Mouse (Mus musculus): Measurements from ENCODE around the gene Mapk7. TPM values are rescaled to one million over a fixed set of nuclear protein-coding genes. Genes with fewer than 3 reads are reported as not detected.

Mapk7 gene
- polyA plus RNA-seq (2016; fragmentation: Nextera tagmentation; extraction: Ambion mirVana), result 82.8 and 84.4 TPM in 2 replicates

DNA sequence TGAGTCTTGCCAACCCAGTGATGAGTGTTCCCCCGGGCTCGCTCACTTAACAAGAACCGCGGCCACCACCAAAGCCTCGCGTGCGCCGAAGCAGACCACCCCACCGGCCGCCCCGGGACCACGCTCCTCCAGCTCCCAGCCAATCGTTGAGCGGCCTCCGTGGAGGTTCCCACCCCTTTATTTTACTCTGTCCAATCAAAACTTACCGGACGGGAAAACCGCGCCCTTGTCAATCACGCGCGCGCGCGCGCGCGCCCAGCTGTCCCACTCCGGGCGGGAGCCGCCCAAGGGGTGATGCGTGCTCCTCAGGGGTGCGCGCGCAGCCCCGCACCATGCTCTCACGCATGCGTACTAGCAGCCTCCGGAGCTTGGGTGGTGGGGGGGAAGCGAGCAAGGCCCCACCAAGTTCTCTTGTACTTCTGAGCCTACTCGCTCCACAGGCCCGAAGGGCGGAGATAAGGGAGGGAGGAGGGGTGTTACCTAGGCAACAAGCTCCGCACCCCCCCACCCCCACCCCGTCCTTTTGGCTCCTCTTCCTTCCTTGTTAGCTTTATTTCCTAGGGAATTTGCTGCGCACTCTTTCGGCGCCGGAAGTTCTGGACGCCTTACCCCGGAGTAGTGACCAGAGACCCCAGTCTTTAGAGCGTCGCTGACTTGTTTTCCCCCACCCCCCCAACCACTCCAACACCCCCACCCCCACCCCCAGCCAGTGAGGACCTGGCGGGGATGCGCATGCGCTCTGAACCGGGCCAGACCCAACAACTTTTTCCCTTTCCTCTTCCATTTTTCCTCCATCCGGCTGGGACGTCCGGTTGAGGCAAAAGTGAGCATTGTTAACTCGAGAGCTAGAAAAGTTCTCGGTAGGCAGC lies at the start of gene Mapk7:
Gene Mapk7, minus strand, starts transcription at position 278 of the 869 bp plus-strand sequence.
- peak; percentile 100 for DNase-seq (ENCODE audit: extremely low spot score, low spot score)
- Histone ChIP-seq H3K27ac (peak within 1 kb of the TSS; percentile 93), H3K27me3 (ENCODE audit: poor library complexity, severe bottlenecking) (no peaks in the 10 kb centered on the region), H3K9me3 (no peaks in the 10 kb centered on the region), H3K4me1 (peaks cover 33% of the 10 kb centered on the region), H3K36me3 (replicated peaks) (peaks cover 39% of the 10 kb centered on the region), H3K4me3 (peak within 1 kb of the TSS; percentile 91)
- under 1% methylated on average over 62 of the region's 62 CpGs for WGBS

DNA sequence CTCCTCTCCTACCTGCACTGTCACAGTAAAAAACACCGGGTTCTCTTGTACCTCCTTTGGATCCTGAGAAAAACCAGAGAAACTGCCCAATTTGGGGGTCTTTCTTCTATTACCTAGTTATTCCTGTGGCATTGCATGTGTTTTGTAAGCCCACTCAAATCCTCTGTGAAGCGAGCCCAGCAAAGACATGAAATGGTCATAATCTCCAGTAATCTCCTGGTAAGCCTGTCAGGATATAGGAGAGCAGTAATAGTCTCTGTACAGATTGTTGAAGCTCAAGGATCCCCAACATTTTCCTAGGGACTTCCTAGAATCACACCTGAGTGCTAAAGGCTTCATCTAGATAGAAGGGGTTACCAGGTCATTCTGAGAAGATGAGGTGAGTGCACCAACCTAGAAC lies 46.9 kb upstream of the Mapk7 start:
- H3K9me3 ChIP-seq, result no peaks in the 10 kb centered on the region
- 91% methylated on average over 2 of the region's 2 CpGs for WGBS
- H3K27ac ChIP-seq, result no peak overlapping the region
- H3K36me3 ChIP-seq (replicated peaks), result peaks cover 62% of the 10 kb centered on the region
- H3K4me3 ChIP-seq, result no peak overlapping the region
- no peaks in the 10 kb centered on the region for H3K27me3 ChIP-seq (ENCODE audit: poor library complexity, severe bottlenecking)
- no peak for DNase-seq (ENCODE audit: extremely low spot score, low spot score)
- peaks cover 10% of the 10 kb centered on the region for H3K4me1 ChIP-seq

DNA sequence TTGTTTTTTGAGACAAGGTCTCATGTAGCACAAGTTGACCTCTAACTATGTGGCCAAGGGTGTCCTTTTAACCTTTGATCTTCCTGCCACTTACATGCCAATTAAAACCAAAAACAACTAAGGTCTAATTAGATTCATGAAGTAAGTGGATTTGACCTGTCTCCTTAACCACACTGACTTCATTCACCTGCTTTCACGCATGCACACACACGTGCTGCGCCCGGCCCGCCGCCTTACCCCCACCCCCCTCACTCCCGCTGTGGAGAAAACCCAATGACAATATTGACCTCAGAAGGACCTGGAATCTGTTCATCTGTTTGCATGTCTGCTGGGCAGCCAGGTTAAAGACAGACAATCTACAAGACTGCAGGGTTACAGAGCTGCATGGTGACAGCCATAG lies 46.4 kb upstream of the Mapk7 start:
- WGBS, result 86% methylated on average over 7 of the region's 7 CpGs
- Histone ChIP-seq H3K36me3 (replicated peaks) (peaks cover 57% of the 10 kb centered on the region), H3K27me3 (ENCODE audit: poor library complexity, severe bottlenecking) (no peaks in the 10 kb centered on the region), H3K9me3 (no peaks in the 10 kb centered on the region), H3K4me3 (no peak overlapping the region), H3K27ac (no peak overlapping the region), H3K4me1 (peaks cover 10% of the 10 kb centered on the region)
- no peak for DNase-seq (ENCODE audit: extremely low spot score, low spot score)

DNA sequence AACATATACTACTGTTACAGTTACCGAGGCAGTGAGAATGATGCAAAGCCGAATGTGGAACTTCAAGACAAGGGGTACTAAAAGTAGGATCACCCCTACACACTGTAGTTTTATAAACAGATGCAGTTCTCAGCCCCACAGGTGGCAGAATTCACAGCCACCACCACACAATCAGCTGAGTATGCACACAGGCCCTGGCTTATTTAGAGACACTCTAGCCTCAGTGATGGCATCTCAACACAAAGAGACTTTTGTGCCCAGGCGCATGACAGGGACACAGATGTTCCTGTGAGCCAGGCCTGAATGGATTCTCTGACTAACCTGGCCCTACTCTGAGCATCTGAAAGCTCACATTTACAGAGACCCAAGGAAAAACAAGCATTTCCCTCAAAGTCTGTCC lies 43.2 kb upstream of the Mapk7 start:
- no peak for DNase-seq (ENCODE audit: extremely low spot score, low spot score)
- 82% methylated on average over 3 of the region's 3 CpGs for WGBS
- peaks cover 49% of the 10 kb centered on the region for H3K36me3 ChIP-seq (replicated peaks)

GRCm38 (mm10) chr11:61536952-61537351 lies 42.7 kb upstream of the Mapk7 start:
- peaks cover 49% of the 10 kb centered on the region for H3K36me3 ChIP-seq (replicated peaks)
- no peak overlapping the region for H3K27ac ChIP-seq
- no peak overlapping the region for H3K4me3 ChIP-seq
- no peaks in the 10 kb centered on the region for H3K27me3 ChIP-seq (ENCODE audit: poor library complexity, severe bottlenecking)
- H3K9me3 ChIP-seq, result no peaks in the 10 kb centered on the region
- no peak for DNase-seq (ENCODE audit: extremely low spot score, low spot score)
- 77% methylated on average over 3 of the region's 3 CpGs for whole genome bisulfite sequencing
- peaks cover 18% of the 10 kb centered on the region for H3K4me1 ChIP-seq

More for the DNA sequence above, 43.2 kb upstream of the Mapk7 start:
- Histone ChIP-seq H3K4me1 (peaks cover 18% of the 10 kb centered on the region), H3K27me3 (ENCODE audit: poor library complexity, severe bottlenecking) (no peaks in the 10 kb centered on the region), H3K9me3 (no peaks in the 10 kb centered on the region), H3K4me3 (no peak overlapping the region), H3K27ac (no peak overlapping the region)

GRCm38 (mm10) chr11:61535530-61535929 lies 41.3 kb upstream of the Mapk7 start:
- DNase-seq (ENCODE audit: extremely low spot score, low spot score), result no peak
- WGBS, result 79% methylated on average over 1 of the region's 1 CpGs
- no peak overlapping the region for H3K4me3 ChIP-seq
- no peaks in the 10 kb centered on the region for H3K9me3 ChIP-seq
- H3K4me1 ChIP-seq, result 0 out of 2 replicates have a peak, but pooled peaks cover 9% of the 10 kb centered on the region
- H3K36me3 ChIP-seq (replicated peaks), result peaks cover 48% of the 10 kb centered on the region
- no peak overlapping the region for H3K27ac ChIP-seq
- H3K27me3 ChIP-seq (ENCODE audit: poor library complexity, severe bottlenecking), result no peaks in the 10 kb centered on the region

DNA sequence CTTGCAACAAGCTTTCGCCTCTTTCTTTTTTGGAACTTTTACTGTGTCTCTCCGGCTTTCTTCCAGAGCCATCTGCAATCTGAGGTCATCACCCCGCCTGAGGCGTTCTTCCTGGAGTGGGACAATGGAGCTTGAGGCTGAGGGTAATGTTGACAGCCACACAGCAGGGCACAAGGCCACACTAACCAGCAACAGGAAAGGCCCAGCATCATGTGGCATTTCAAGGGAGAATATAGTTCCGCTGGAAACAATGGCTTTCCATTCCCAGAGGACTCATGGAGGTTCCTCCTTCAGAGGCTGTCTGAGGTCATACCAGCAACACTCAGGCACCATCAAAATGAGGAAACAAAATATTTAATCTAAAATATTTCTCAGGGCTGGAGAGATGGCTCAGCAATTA lies 39.4 kb upstream of the Mapk7 start:
- Histone ChIP-seq H3K36me3 (replicated peaks) (peaks cover 51% of the 10 kb centered on the region), H3K4me1 (peaks cover 16% of the 10 kb centered on the region; the same call in 1 of the 2 replicates), H3K4me3 (no peak overlapping the region), H3K9me3 (no peaks in the 10 kb centered on the region), H3K27me3 (ENCODE audit: poor library complexity, severe bottlenecking) (no peaks in the 10 kb centered on the region), H3K27ac (no peak overlapping the region)
- 66% methylated on average over 5 of the region's 5 CpGs for WGBS
- DNase-seq (ENCODE audit: extremely low spot score, low spot score), result no peak

DNA sequence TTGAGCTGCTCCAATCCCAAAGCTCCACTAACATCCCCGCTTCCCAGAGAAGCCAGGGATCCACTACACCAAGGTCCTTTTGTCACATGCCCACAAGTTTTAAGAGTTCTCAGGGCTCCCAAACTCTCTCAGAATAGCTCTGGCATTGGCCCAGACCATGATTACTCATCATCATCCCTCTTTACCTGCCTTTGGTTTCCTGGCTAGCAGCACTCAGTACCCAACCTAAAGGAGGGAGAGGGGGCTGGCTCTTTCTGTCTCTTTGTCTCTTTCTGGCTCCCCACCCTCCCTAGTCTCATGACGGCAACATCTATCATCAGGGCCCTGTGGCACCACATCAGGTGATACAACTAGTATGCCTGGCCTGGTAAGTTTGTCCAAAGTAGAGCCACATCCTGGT lies 38.6 kb upstream of the Mapk7 start:
- no peaks in the 10 kb centered on the region for H3K27me3 ChIP-seq (ENCODE audit: poor library complexity, severe bottlenecking)
- no peak overlapping the region for H3K4me3 ChIP-seq
- peaks cover 16% of the 10 kb centered on the region; the same call in 1 of the 2 replicates for H3K4me1 ChIP-seq
- H3K9me3 ChIP-seq, result no peaks in the 10 kb centered on the region
- whole genome bisulfite sequencing, result 95% methylated on average over 2 of the region's 2 CpGs
- no peak for DNase-seq (ENCODE audit: extremely low spot score, low spot score)
- no peak overlapping the region for H3K27ac ChIP-seq
- peaks cover 56% of the 10 kb centered on the region for H3K36me3 ChIP-seq (replicated peaks)

- peak overlapping the region; percentile 8; the same call in 1 of the 2 replicates for H3K27ac ChIP-seq
- DNase-seq (ENCODE audit: extremely low spot score, low spot score), result no peak
- H3K27me3 ChIP-seq (ENCODE audit: poor library complexity, severe bottlenecking), result no peaks in the 10 kb centered on the region
- 74% methylated on average over 4 of the region's 4 CpGs for WGBS
- H3K4me1 ChIP-seq, result peaks cover 9% of the 10 kb centered on the region; the same call in 1 of the 2 replicates
- H3K9me3 ChIP-seq, result no peaks in the 10 kb centered on the region
- H3K4me3 ChIP-seq, result no peak overlapping the region
- H3K36me3 ChIP-seq (replicated peaks), result peaks cover 72% of the 10 kb centered on the region
These were observed 35.1 kb upstream of the Mapk7 start for GRCm38 (mm10) chr11:61529268-61529713.

- peaks cover 72% of the 10 kb centered on the region for H3K36me3 ChIP-seq (replicated peaks)
- H3K4me1 ChIP-seq, result peaks cover 7% of the 10 kb centered on the region; the same call in 1 of the 2 replicates
- 88% methylated on average over 1 of the region's 1 CpGs for WGBS
- H3K27ac ChIP-seq, result no peak overlapping the region
- no peak for DNase-seq (ENCODE audit: extremely low spot score, low spot score)
- H3K27me3 ChIP-seq (ENCODE audit: poor library complexity, severe bottlenecking), result no peaks in the 10 kb centered on the region
- no peaks in the 10 kb centered on the region for H3K9me3 ChIP-seq
- H3K4me3 ChIP-seq, result no peak overlapping the region
These were observed 32.7 kb upstream of the Mapk7 start for GRCm38 (mm10) chr11:61526872-61527271.

GRCm38 (mm10) chr11:61519484-61520107 lies 25.4 kb upstream of the Mapk7 start:
- H3K27me3 ChIP-seq (ENCODE audit: poor library complexity, severe bottlenecking), result no peaks in the 10 kb centered on the region
- no peak overlapping the region for H3K27ac ChIP-seq
- no peak overlapping the region for H3K4me3 ChIP-seq
- no peak for DNase-seq (ENCODE audit: extremely low spot score, low spot score)
- H3K4me1 ChIP-seq, result no peaks in the 10 kb centered on the region
- H3K9me3 ChIP-seq, result no peaks in the 10 kb centered on the region
- peaks cover 84% of the 10 kb centered on the region for H3K36me3 ChIP-seq (replicated peaks)
- 94% methylated on average over 3 of the region's 3 CpGs for WGBS

- no peak overlapping the region for H3K4me3 ChIP-seq
- H3K36me3 ChIP-seq (replicated peaks), result peaks cover 84% of the 10 kb centered on the region
- H3K27me3 ChIP-seq (ENCODE audit: poor library complexity, severe bottlenecking), result no peaks in the 10 kb centered on the region
- H3K9me3 ChIP-seq, result no peaks in the 10 kb centered on the region
- no peaks in the 10 kb centered on the region for H3K4me1 ChIP-seq
- no peak for DNase-seq (ENCODE audit: extremely low spot score, low spot score)
- 93% methylated on average over 3 of the region's 3 CpGs for WGBS
- no peak overlapping the region for H3K27ac ChIP-seq
These were observed 24.7 kb upstream of the Mapk7 start for GRCm38 (mm10) chr11:61518871-61519270.

DNA sequence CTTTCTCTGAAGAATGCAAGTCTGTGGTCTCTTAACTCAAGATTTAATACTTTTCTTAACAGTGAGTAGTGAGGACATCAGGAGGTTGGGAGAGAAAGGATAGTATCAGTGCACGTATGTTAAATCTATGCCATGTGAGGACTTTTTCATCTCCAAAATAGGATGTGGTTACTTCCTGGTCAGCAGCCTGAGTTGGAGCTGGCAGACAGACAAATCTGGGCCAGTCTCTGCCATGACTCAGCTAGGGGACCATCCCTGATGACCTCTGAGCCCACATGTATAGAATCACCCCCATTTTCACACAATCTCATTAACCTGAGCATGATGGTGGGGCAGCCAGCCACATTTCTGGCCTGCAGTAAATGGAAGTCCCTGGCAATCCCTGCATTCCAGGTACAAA lies 23.8 kb upstream of the Mapk7 start:
- WGBS, result 93% methylated on average over 1 of the region's 1 CpGs
- no peak overlapping the region for H3K27ac ChIP-seq
- no peaks in the 10 kb centered on the region for H3K27me3 ChIP-seq (ENCODE audit: poor library complexity, severe bottlenecking)
- DNase-seq (ENCODE audit: extremely low spot score, low spot score), result no peak
- no peaks in the 10 kb centered on the region for H3K9me3 ChIP-seq
- H3K4me1 ChIP-seq, result no peaks in the 10 kb centered on the region
- no peak overlapping the region for H3K4me3 ChIP-seq
- peaks cover 88% of the 10 kb centered on the region for H3K36me3 ChIP-seq (replicated peaks)
